Mouse (Mus musculus) limb, embryonic 11.5 days (tissue): ENCODE measurements around the gene Fat3. TPM values are rescaled to one million over a fixed set of nuclear protein-coding genes. Genes with fewer than 3 reads are reported as not detected.

ENCODE experiments used
- ATAC-seq: fragments of 200-750 bp; cut with Nextera tagmentation; 2 replicates; pipeline ENCODE4 v1.8.0; 2017; ENCODE audit warnings: low read depth; ENCODE audit not compliant: insufficient number of reproducible peaks, low FRiP score, low TSS enrichment
- DNase-seq: peaks from one replicate; pipeline ENCODE4 v3.0.0-alpha.2; 2015; ENCODE audit warnings: low spot score
- H3K27ac ChIP-seq: fragments of 300-500 bp; sonication (generic); replicated peaks from 2 replicates; pipeline ENCODE4 v1.5.1; 2014; ENCODE audit warnings: low read depth, mild to moderate bottlenecking, low read length
- H3K27me3 ChIP-seq: fragments of 300-500 bp; sonication (generic); 2 replicates; pipeline ENCODE4 v1.6.1; 2014; ENCODE audit warnings: mild to moderate bottlenecking, low read length, mixed read lengths; ENCODE audit not compliant: control insufficient read depth, insufficient read depth
- H3K36me3 ChIP-seq: fragments of 300-500 bp; sonication (generic); 2 replicates; pipeline ENCODE4 v1.6.1; 2014; ENCODE audit warnings: mild to moderate bottlenecking, low read length, moderate library complexity, mixed read lengths; ENCODE audit not compliant: control insufficient read depth, insufficient read depth
- H3K4me1 ChIP-seq: fragments of 300-500 bp; sonication (generic); 2 replicates; pipeline ENCODE4 v1.6.1; 2014; ENCODE audit warnings: low read length, mixed read lengths; ENCODE audit not compliant: control insufficient read depth, insufficient read depth
- H3K4me2 ChIP-seq: fragments of 300-500 bp; sonication (generic); 2 replicates; pipeline ENCODE4 v1.6.1; 2014; ENCODE audit warnings: low read depth, mild to moderate bottlenecking, moderate library complexity; ENCODE audit not compliant: severe bottlenecking
- H3K4me3 ChIP-seq: fragments of 300-500 bp; sonication (generic); 2 replicates; pipeline ENCODE4 v1.5.1; 2014; ENCODE audit warnings: low read depth, low read length
- H3K9ac ChIP-seq: fragments of 300-500 bp; sonication (generic); 2 replicates; pipeline ENCODE4 v1.6.1; 2014; ENCODE audit warnings: mild to moderate bottlenecking, low read length
- H3K9me3 ChIP-seq: fragments of 300-500 bp; sonication (generic); 2 replicates; pipeline ENCODE4 v1.6.1; 2016; ENCODE audit warnings: low read length; ENCODE audit not compliant: control insufficient read depth
- WGBS: fragments of 180-500 bp; shearing (Covaris S2); extraction: QIAGEN DNeasy Blood & Tissue Kit; methylation state at CpG from one replicate; pipeline ENCODE4 v1.1.7; 2014; 5-methylcytosine and 5-hydroxymethylcytosine counted together
- polyA plus RNA-seq: library from polyadenylated mRNA; unstranded; fragments of >200 nt; fragmentation: Nextera tagmentation; extraction: Ambion mirVana; gene quantifications from 2 replicates; pipeline ENCODE4 v1.2.1, GENCODE M21; 2014

The Fat3 gene
- polyA plus RNA-seq, 1 experiment from 2014 or later: 3.4 TPM

GRCm38 (mm10) chr9:16147735-16148134 is 353.4 kb downstream of the Fat3 start:
- no peak for DNase-seq
- no peak overlapping the region for H3K4me2 ChIP-seq
- WGBS: 88% methylated on average over 1 of the region's 1 CpGs

DNA sequence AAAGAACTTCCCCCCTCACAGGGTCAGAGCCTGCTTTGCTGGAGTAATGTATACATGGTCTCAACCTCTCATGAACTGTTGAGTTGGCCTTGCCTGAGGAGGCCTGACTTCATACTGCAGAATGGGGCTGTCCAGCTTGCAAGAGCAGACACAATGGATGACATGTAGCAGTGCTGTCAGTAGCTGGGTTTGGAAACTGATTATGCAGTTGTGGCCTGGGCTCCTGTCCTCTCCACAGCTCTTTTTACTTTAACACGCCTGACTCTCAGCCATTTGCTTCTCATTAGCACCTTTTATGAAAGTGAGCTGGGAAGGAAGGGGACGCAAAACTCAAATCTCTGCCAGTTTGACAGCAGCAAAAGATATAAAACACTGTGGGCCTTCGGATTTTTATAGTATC is 356.4 kb downstream of the Fat3 start:
- ATAC-seq (no peak), DNase-seq (no peak)
- no peak overlapping the region for H3K9ac ChIP-seq
- H3K36me3 ChIP-seq: no peaks in the 10 kb centered on the region
- no peak overlapping the region for H3K4me3 ChIP-seq
- peaks cover 7% of the 10 kb centered on the region for H3K4me1 ChIP-seq
- 20% methylated on average over 3 of the region's 3 CpGs for WGBS
- no peaks in the 10 kb centered on the region for H3K27me3 ChIP-seq
- H3K9me3 ChIP-seq: no peaks in the 10 kb centered on the region
- H3K27ac ChIP-seq: no peak overlapping the region
- no peak overlapping the region for H3K4me2 ChIP-seq

More at GRCm38 (mm10) chr9:16147735-16148134, 353.4 kb downstream of the Fat3 start:
- Histone ChIP-seq H3K9me3 (no peaks in the 10 kb centered on the region), H3K9ac (no peak overlapping the region), H3K27me3 (no peaks in the 10 kb centered on the region), H3K36me3 (no peaks in the 10 kb centered on the region), H3K4me3 (no peak overlapping the region), H3K4me1 (peaks cover 7% of the 10 kb centered on the region), H3K27ac (no peak overlapping the region)
- ATAC-seq: no peak

DNA sequence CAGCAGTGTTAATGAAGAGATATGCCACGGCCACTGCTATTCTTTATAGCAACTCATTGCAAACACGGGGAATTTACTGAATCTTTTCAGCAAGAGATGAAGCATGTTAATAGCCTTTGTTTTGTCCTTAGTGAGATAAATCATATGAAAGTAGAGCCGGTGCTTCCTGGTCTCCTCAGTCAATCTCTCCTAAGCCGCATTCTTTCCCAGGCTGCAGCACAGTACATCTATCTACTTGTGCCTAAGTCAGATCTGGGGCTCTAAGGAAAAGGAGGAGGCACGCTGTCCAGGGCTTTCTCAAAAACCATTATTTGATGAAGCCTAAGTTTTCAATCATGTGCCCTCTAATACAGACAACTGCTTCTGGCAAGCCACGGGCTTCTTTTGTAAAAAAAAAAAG is 361.8 kb downstream of the Fat3 start:
- Histone ChIP-seq H3K4me2 (no peak overlapping the region), H3K36me3 (no peaks in the 10 kb centered on the region), H3K4me3 (no peak overlapping the region), H3K27me3 (no peaks in the 10 kb centered on the region), H3K27ac (no peak overlapping the region), H3K4me1 (no peaks in the 10 kb centered on the region; the same call in 1 of the 2 replicates), H3K9me3 (no peaks in the 10 kb centered on the region), H3K9ac (no peak overlapping the region)
- no peak for ATAC-seq
- no peak for DNase-seq
- WGBS: 80% methylated on average over 6 of the region's 6 CpGs

GRCm38 (mm10) chr9:16133098-16133497 is 368.0 kb downstream of the Fat3 start:
- no peak for ATAC-seq
- DNase-seq: no peak
- WGBS: 89% methylated on average over 2 of the region's 2 CpGs
- H3K27ac ChIP-seq: no peak overlapping the region
- H3K9me3 ChIP-seq: no peaks in the 10 kb centered on the region
- no peaks in the 10 kb centered on the region for H3K27me3 ChIP-seq
- H3K9ac ChIP-seq: no peak overlapping the region
- no peaks in the 10 kb centered on the region for H3K36me3 ChIP-seq
- H3K4me2 ChIP-seq: no peak overlapping the region
- no peaks in the 10 kb centered on the region for H3K4me1 ChIP-seq
- H3K4me3 ChIP-seq: no peak overlapping the region

GRCm38 (mm10) chr9:16132594-16132993 is 368.5 kb downstream of the Fat3 start:
- ATAC-seq: no peak
- H3K4me2 ChIP-seq: no peak overlapping the region
- H3K4me3 ChIP-seq: no peak overlapping the region
- H3K9ac ChIP-seq: no peak overlapping the region
- no peak overlapping the region for H3K27ac ChIP-seq
- no peaks in the 10 kb centered on the region for H3K4me1 ChIP-seq
- no peak for DNase-seq
- 79% methylated on average over 1 of the region's 1 CpGs for WGBS
- H3K9me3 ChIP-seq: no peaks in the 10 kb centered on the region
- no peaks in the 10 kb centered on the region for H3K36me3 ChIP-seq
- H3K27me3 ChIP-seq: no peaks in the 10 kb centered on the region

DNA sequence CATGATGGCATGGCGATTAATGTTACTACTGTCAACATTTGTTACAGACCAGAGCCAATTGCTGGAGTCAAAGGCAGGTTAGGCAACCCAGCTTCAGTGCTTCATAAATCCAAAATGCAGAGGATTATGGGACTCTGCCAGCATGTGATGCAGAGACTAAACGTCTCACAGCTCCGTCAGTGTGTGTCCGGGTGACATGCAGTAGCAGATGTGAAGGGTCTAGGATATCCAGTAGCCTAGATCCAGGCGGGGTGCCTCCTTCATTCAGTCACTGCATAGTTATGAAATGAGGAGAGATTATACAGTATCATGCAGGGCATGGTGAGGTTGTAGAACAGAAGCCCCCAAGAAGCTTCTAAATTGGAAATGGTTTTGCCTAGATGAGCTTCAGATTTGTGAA is 379.3 kb downstream of the Fat3 start:
- Histone ChIP-seq H3K4me1 (no peaks in the 10 kb centered on the region), H3K36me3 (no peaks in the 10 kb centered on the region), H3K4me2 (no peak overlapping the region), H3K27me3 (no peaks in the 10 kb centered on the region), H3K9ac (no peak overlapping the region), H3K4me3 (no peak overlapping the region), H3K27ac (no peak overlapping the region), H3K9me3 (no peaks in the 10 kb centered on the region)
- 89% methylated on average over 5 of the region's 5 CpGs for WGBS
- no peak for DNase-seq
- ATAC-seq: no peak

DNA sequence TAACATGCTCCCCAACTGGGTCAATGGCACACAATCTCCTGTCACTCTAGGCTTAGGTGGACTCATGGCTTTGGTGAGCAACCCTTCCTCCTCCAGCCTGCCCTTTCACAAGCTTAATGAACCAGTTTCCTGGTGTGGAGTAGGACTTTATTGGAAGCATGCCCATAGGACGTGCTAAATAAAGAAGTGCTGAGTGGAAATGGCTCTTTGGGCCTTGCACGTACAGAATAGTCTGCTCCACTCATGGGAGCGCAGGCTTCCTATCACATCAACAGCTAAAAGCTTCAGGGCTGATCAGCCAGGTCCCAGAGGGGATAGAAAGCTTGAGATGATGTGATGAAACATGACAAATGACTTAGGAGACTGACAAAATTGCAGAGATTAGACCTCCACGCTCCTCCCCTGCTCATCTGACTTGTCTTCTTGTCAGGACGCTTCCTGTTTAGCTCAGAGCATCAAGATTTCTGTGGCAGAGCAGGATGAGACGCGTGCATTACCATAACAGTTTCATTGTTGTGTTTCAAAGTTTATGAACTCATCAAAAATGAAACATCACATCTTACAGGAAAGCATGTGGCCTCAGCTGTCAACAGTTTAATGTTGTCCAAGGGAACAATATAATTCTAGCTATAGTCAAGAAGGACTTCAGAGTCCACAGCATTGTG is 386.1 kb downstream of the Fat3 start:
- 81% methylated on average over 7 of the region's 7 CpGs for WGBS

GRCm38 (mm10) chr9:16113936-16114642 is 387.0 kb downstream of the Fat3 start:
- Histone ChIP-seq H3K27me3 (no peaks in the 10 kb centered on the region), H3K27ac (no peak overlapping the region), H3K9me3 (no peaks in the 10 kb centered on the region), H3K4me1 (no peaks in the 10 kb centered on the region), H3K4me2 (no peak overlapping the region), H3K4me3 (no peak overlapping the region), H3K9ac (no peak overlapping the region), H3K36me3 (no peaks in the 10 kb centered on the region)
- WGBS: 86% methylated on average over 4 of the region's 4 CpGs
- no peak for ATAC-seq
- no peak for DNase-seq

More for the DNA sequence above, 386.1 kb downstream of the Fat3 start:
- H3K4me2 ChIP-seq: no peak overlapping the region
- no peaks in the 10 kb centered on the region for H3K9me3 ChIP-seq
- no peaks in the 10 kb centered on the region for H3K36me3 ChIP-seq
- H3K27ac ChIP-seq: no peak overlapping the region
- H3K4me1 ChIP-seq: no peaks in the 10 kb centered on the region
- no peaks in the 10 kb centered on the region for H3K27me3 ChIP-seq
- H3K9ac ChIP-seq: no peak overlapping the region
- no peak for DNase-seq
- ATAC-seq: no peak
- H3K4me3 ChIP-seq: no peak overlapping the region
